Mouse (Mus musculus) heart, postnatal 0 days (tissue): ENCODE data around the gene Zfhx3.

Source experiments
- CTCF ChIP-seq: IDR thresholded peaks from 2 replicates; pipeline ENCODE4 v1.5.1; 2016; ENCODE audit warnings: antibody characterized with exemption, control low read depth, low read depth
- EP300 ChIP-seq: IDR thresholded peaks from 2 replicates; pipeline ENCODE4 v1.6.1; 2016; ENCODE audit warnings: antibody characterized with exemption, low read depth

DNA sequence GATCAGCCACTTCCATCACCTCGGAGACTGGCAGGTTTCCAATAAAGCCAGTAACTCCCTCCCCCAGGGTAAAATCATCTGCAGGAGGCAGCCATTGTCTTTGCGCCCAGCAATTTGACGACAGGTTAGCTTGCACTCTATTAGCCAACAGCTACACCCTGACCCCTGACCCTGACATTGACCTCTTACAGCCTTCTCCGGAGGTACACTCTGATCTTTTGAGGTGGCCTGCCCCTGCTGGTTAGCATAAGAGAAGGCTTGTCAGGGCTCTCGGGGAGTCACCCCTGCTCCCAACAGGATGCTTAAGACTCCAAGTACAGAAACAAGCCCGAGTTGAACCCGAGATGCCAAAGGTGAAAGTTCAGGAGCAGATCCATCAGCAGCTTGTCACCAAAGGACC, 678.9 kb downstream of the Zfhx3 start:
- TF ChIP-seq CTCF, result no peak
- TF ChIP-seq EP300, result no peak
